Mouse (Mus musculus): Measurements from ENCODE around the gene Chn1.

GRCm38 (mm10) chr2:73574418-73574817 lies 200.7 kb downstream of the Chn1 start:
- TF ChIP-seq CTCF (IDR thresholded peaks at IDR 0.05; ENCODE audit: low read depth) (no peak), EP300 (IDR thresholded peaks at IDR 0.05; ENCODE audit: low read depth) (no peak)
